Mouse (Mus musculus) erythroblast, embryonic 14.5 days (primary cell): ENCODE results near the gene Dlgap4.

Experiments
- GATA1 ChIP-seq: IDR thresholded peaks from 2 replicates; pipeline ENCODE4 v1.6.1; 2012; ENCODE audit warnings: low read length, inconsistent platforms, mixed read lengths
- TAL1 ChIP-seq: IDR thresholded peaks from 3 replicates; pipeline ENCODE4 v1.6.1; 2012; ENCODE audit warnings: low read length, inconsistent platforms, mixed read lengths

DNA sequence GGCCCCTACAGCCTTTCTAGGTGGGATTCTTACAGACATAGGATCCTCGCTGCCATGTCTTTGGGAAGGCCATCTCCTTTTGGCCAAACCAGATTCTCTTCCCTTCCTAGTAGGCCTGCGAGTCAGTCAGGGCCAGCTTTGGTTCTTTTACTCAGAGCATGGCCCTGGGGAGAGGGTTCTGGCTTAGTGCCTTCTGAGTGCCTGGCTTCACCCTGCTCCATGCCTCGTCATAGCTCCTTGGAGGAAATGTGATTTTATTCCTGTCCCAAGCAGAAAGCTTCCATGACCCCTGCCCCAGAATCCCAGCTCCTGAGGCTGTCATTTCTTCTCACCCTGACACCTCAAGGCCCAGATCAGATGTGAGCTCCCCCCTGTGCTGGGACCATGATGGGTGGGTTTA, 133.8 kb downstream of the Dlgap4 start:
- no peak for TF ChIP-seq GATA1
- no peak for TF ChIP-seq TAL1
